Mouse (Mus musculus) regulatory T cell (primary cell): ENCODE measurements at regions not wholly inside any gene's neighbourhood (a gene's known extent, or its start where the extent isn't known, plus 50 kb on each side); places are given as distances from the start of the nearest gene placed in this dataset.

Experiments
- in situ Hi-C: fragments of 300-600 bp; cut with MboI, MseI; formaldehyde crosslinking; loops from one replicate; pipeline ENCODE4 v1.15.1; 2025; ENCODE audit warnings: high pct_unique_total_duplicates

DNA sequence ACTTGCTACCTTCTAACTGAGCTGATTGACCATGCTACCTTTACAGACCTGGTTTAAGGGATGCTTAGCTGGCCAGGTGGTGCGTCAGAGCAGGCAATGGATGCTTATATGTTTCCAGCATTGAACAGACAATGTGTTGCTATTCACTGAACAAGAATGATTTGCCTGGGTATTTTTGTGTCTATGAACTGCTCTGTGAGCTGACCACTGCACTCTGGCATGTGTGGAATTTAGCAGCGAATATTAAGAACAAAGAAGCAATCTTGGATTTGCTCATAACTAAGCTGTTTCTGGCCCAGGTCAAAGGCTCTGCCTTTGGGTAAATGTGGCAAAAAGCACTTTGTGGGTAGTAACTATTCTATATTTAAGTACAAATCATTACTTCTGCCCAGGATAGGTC, 58.3 kb upstream of the Ccdc39 start:
- in situ Hi-C loops = loop anchor here (10.0 kb wide), 1 partner anchor 708 kb away; no protein-coding TSS in a partner anchor

GRCm38 (mm10) chr3:33903326-33903725, 59.2 kb upstream of the Ccdc39 start:
- in situ Hi-C loops = loop anchor here (10.0 kb wide), 1 partner anchor 709 kb away; no protein-coding TSS in a partner anchor

- in situ Hi-C loops = loop anchor here (10.0 kb wide), 1 partner anchor 709 kb away; no protein-coding TSS in a partner anchor
Observed at GRCm38 (mm10) chr3:33903816-33904215, 59.7 kb upstream of the Ccdc39 start.

DNA sequence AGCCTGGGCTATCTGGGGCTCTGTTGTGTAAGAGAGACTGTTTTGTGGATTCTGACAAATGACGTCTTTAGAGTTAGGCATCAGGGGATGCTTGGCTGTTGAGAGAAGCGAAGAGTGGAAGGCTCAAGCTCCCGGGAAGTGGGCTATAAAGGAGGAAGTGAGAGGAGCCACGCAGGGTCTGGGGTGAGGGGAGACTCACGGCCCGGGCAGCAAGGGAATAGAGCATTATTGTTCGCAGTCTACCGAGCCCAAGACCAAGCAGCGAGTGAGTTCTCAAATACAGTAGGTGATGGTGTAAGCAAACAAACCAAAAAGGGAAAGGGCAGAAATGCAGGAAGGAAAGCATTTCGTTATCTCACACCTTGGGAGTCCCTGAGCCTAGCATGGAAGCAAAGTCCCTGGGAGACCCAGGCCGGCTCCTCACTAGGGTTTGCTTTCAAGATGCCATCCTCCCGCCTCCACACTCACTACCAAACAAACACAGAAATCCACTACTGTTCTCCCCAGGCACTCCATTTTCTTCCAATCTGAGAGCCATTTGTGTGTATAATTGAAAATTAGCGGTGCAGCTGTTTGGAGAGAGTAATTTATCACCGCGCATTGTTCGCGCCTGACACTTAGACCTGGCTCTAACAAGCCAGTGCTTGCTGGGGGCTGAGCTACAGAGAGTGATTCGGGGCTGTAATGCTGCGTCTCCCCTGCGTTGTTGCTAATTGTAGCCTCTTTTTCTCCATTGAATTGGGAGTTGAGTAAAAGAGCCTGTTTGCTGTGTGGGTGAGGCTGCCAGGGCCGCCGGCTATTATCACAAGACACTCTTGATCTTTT, 61.0 kb upstream of the Ccdc39 start:
- in situ Hi-C loops = loop anchor here (10.0 kb wide), 1 partner anchor 710 kb away; no protein-coding TSS in a partner anchor

GRCm38 (mm10) chr3:33905679-33906007, 61.5 kb upstream of the Ccdc39 start:
- in situ Hi-C loops = loop anchor here (10.0 kb wide), 1 partner anchor 711 kb away; no protein-coding TSS in a partner anchor

GRCm38 (mm10) chr3:33907061-33907460, 63.0 kb upstream of the Ccdc39 start:
- in situ Hi-C loops = loop anchor here (10.0 kb wide), 1 partner anchor 712 kb away; no protein-coding TSS in a partner anchor

DNA sequence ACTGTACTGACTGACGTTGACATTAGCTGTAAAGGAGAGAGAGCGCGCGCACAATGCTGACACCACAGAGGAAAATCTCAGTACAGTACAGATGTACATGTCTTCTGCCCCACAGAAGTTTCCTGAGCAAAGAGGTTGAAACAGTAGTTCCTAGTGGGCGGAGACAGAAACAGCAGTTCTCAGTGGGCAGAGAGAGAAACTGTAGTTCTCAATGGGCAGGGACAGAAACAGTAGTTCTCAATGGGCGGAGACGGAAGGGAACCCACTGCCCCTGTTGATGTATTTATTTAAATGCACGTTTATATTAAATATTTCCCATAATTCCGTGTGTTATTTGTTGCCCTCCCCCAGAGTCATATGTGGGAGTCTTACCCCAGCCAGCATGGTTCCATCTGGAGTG, 67.4 kb upstream of the Ccdc39 start:
- in situ Hi-C loops = no loop called here

- in situ Hi-C loops = no loop called here
Observed at GRCm38 (mm10) chr3:33913470-33913869, 69.4 kb upstream of the Ccdc39 start.

DNA sequence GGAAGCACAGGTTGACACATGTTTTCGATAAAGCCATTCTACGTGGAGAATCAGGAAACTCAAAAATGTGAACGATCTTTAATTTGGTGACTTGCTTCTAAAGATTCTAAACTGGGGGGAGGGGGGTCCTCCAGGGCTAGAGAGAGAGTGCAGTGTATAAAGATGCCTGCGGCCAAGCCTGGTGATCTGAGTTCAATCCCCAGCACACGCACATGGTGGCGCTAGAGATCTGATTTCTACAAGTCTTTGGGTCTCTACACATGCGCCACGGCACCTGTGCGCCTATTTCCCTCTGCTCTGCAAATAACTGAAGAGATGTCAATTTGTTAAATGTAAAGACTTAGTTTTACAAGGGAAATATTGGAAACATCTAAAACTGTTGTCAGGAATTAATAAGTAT, 70.3 kb upstream of the Ccdc39 start:
- in situ Hi-C loops = no loop called here

- in situ Hi-C loops = loop anchor here (5.0 kb wide), 1 partner anchor 88 kb away; no protein-coding TSS in a partner anchor
Observed at GRCm38 (mm10) chr3:33915777-33916176, 71.7 kb upstream of the Ccdc39 start.

DNA sequence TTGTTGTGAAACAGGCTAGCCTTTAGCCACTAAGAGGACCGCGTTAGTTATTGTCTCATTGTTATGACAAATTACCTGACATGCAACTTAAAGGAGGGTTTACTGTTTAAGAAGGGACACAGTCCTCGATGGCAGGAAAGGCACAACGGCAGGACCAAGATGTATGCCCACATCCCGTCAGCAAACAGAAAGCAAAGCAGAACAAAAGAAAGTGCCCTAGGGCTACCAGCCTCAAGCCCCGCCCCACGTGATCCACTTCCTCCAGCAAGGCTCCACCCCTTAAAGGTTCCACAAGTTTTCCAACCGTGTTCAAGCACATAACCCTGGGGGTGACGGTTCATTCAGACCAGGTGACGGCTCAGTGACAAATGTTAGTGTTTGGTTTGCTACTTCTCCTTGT, 72.2 kb upstream of the Ccdc39 start:
- in situ Hi-C loops = loop anchor here (5.0 kb wide), 1 partner anchor 89 kb away; no protein-coding TSS in a partner anchor

- in situ Hi-C loops = loop anchor here (5.0 kb wide), 1 partner anchor 90 kb away; no protein-coding TSS in a partner anchor
Observed at GRCm38 (mm10) chr3:33916818-33917217, 72.7 kb upstream of the Ccdc39 start.

DNA sequence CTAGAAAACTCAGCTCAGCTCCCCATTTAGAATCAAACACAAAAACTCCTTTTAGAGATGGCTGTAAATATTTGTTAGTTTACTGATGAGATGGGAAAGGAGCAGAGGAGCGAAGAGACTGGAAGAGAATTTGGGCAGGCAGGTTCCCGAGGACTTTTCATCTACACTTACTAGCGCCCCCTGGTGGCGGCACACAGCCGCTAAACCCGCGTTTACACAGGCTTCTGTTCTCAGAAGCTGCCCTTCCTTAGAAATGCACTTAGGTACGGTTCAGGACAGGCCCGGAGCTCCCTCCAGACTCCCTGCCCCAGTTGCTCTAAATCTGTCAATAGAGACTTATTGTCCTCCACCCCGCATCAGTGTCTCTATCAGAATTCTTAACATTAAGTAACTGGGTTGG, 74.7 kb upstream of the Ccdc39 start:
- in situ Hi-C loops = loop anchor here (5.0 kb wide), 1 partner anchor 91 kb away; no protein-coding TSS in a partner anchor

- in situ Hi-C loops = no loop called here
Observed at GRCm38 (mm10) chr3:33925072-33925471, 81.0 kb upstream of the Ccdc39 start.

GRCm38 (mm10) chr3:33955064-33955463, 64.7 kb upstream of the Fxr1 start:
- in situ Hi-C loops = loop anchor here (5.0 to 25.0 kb wide), 3 partner anchors 62 to 1157 kb away; partner anchors contain the start of gene Fxr1

GRCm38 (mm10) chr3:33955854-33956624, 63.7 kb upstream of the Fxr1 start:
- in situ Hi-C loops = loop anchor here (5.0 to 25.0 kb wide), 3 partner anchors 61 to 1156 kb away; partner anchors contain the start of gene Fxr1

GRCm38 (mm10) chr3:33956625-33957023, 63.1 kb upstream of the Fxr1 start:
- in situ Hi-C loops = loop anchor here (5.0 to 25.0 kb wide), 3 partner anchors 61 to 1156 kb away; partner anchors contain the start of gene Fxr1

DNA sequence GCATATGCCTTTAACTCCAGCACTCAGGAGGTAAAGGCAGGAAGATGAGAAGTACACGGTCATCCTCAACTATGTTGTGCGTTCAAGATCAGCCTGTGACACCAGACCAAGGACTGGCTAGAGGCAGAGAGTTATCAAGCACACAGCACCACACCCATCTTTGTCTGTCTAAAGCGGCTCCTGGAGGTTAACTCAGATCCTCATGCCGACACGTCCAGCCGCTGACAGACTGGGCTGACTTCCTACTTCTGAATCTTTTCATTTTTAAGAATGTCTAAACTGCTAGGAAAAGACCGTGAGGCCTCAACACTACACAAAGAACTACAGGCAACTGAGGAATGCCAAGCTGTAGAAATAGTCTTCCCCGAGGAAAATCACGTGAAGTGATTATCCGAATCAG, 62.1 kb upstream of the Fxr1 start:
- in situ Hi-C loops = loop anchor here (5.0 to 25.0 kb wide), 3 partner anchors 60 to 1155 kb away; partner anchors contain the start of gene Fxr1

GRCm38 (mm10) chr3:33958216-33958615, 61.5 kb upstream of the Fxr1 start:
- in situ Hi-C loops = loop anchor here (5.0 to 25.0 kb wide), 3 partner anchors 59 to 1154 kb away; partner anchors contain the start of gene Fxr1

DNA sequence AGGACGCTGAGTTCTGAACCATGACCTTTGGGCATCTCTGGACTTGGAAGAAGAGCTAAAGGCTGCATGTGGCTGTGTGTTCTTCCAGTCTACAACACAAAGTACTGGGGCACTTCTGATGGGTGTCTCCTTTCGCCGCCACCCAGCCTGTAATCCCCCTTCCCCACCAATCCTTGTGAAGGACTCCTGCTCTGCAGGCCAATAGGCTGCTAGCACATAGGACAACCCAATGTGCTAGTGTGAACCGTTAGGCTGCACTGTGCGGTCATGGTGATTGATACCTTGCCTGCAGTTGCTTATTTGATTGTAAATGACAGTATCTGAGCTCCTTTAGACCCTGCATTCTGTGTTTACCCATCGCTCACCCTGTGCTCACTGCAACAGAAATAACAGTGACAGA, 59.5 kb upstream of the Fxr1 start:
- in situ Hi-C loops = loop anchor here (25.0 kb wide), 2 partner anchors 677 to 1152 kb away; no protein-coding TSS in a partner anchor

DNA sequence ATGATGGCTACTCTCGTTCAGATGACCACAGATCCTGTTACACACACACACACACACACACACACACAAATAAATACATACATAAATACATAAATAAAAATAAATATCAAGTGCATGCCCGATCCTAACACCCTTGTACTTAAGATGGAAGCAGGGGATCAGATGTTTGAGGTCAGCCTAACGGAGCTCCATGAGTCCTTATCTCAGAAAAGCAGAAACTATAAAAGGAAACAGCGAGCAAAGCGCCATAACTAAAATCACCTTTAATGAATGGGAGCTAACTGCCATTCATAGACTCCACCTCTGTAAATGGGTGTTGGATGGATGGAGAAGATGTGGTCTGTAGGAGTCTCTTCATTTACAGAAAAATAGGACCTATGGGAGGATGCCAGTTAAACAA, 56.8 kb upstream of the Fxr1 start:
- in situ Hi-C loops = loop anchor here (25.0 kb wide), 2 partner anchors 674 to 1149 kb away; no protein-coding TSS in a partner anchor
